Mouse (Mus musculus) spleen, adult 2 months (tissue): ENCODE measurements around the gene 4930442H23Rik. TPM values are rescaled to one million over a fixed set of nuclear protein-coding genes. Genes with fewer than 3 reads are reported as not detected.
A peak's percentile ranks its signal among the peaks of the same experiment; 100 is the strongest.
"Not testable (repeated sequence)": the region's sequence is repeated elsewhere in the genome, so short reads cannot be mapped to it uniquely, and the experiment has no call there.

Experiments
- DNase-seq, 2 experiments: peaks; one replicate each; pipeline versions ENCODE4 v3.0.0 to v3.0.0-alpha.2; 2012 to 2021; ENCODE audit warnings: low spot score in 2 of 2, low read depth in 1 of 2
- H3K27ac ChIP-seq: fragments of 200-500 bp; 2 replicates; pipeline ENCODE4 v1.5.1; 2012; ENCODE audit warnings: low read length, inconsistent platforms; ENCODE audit not compliant: insufficient read depth
- H3K27me3 ChIP-seq: fragments of 200-500 bp; 2 replicates; pipeline ENCODE4 v1.6.1; 2012; ENCODE audit warnings: mild to moderate bottlenecking, moderate library complexity, low read length, inconsistent platforms; ENCODE audit not compliant: control insufficient read depth, insufficient read depth
- H3K36me3 ChIP-seq: fragments of 200-500 bp; 2 replicates; pipeline ENCODE4 v1.6.1; 2012; ENCODE audit warnings: mild to moderate bottlenecking, low read length, inconsistent platforms; ENCODE audit not compliant: control insufficient read depth, insufficient read depth
- H3K4me1 ChIP-seq: fragments of 200-500 bp; 2 replicates; pipeline ENCODE4 v1.6.1; 2011; ENCODE audit warnings: inconsistent platforms; ENCODE audit not compliant: control insufficient read depth, insufficient read depth, insufficient read length
- H3K4me3 ChIP-seq: fragments of 200-500 bp; 2 replicates; pipeline ENCODE4 v1.5.1; 2011; ENCODE audit warnings: mild to moderate bottlenecking, inconsistent platforms; ENCODE audit not compliant: insufficient read depth, insufficient read length; ENCODE audit errors: extremely low read depth
- CTCF ChIP-seq: fragments of 200-500 bp; IDR thresholded peaks from 2 replicates; pipeline ENCODE4 v1.5.1; 2011; ENCODE audit warnings: mild to moderate bottlenecking, inconsistent platforms; ENCODE audit not compliant: insufficient read depth, insufficient read length, insufficient replicate concordance; ENCODE audit errors: extremely low read depth
- POLR2A ChIP-seq: fragments of 200-500 bp; IDR thresholded peaks from 2 replicates; pipeline ENCODE4 v1.6.1; 2011; ENCODE audit warnings: low read depth, low read length, inconsistent platforms
- WGBS: fragments of 180-500 bp; shearing (Covaris S2); methylation state at CpG from one replicate; pipeline ENCODE4 v1.1.7; 2018; 5-methylcytosine and 5-hydroxymethylcytosine counted together
- polyA plus RNA-seq: library from polyadenylated mRNA; depleted of rRNA; stranded (reverse); fragments of >200 nt; gene quantifications from 2 replicates; pipeline ENCODE4 v1.2.3, GENCODE M21; 2012; rRNA removed

The 4930442H23Rik gene
- not detected in 2 replicates for polyA plus RNA-seq

DNA sequence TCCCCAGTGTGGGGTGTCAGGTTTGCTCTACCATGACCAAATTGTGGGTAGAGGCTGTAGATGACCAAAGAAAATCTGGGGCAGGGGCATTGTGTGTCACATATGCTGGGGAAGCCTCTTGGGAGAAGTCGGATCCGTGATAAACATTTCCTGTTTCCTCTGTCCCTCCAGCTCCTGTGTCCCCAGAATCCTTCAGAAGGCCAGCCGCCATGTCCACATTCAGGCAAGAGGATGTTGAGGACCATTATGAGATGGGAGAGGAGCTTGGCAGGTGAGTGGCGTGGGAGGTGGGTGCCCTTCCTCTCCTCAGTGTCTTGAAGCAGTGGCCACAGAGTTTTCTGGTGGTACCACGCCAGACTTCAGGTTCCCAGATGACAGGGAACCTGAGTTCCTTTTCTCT is at the start of gene 4930442H23Rik:
4930442H23Rik (minus strand) TSS at position 45 of the 400 bp plus-strand sequence.
- no peak for DNase-seq
- WGBS = 70% methylated on average over 5 of the region's 5 CpGs
- H3K4me1 ChIP-seq = peaks cover 7% of the 10 kb centered on the region; the same call in 1 of the 2 replicates
- no peaks in the 10 kb centered on the region for H3K27me3 ChIP-seq
- H3K27ac ChIP-seq = peak within 1 kb of the TSS; percentile 93
- peak within 1 kb of the TSS; percentile 85 for H3K4me3 ChIP-seq
- no peak for TF ChIP-seq CTCF
- TF ChIP-seq POLR2A = no peak
- H3K36me3 ChIP-seq = peaks cover 45% of the 10 kb centered on the region

DNA sequence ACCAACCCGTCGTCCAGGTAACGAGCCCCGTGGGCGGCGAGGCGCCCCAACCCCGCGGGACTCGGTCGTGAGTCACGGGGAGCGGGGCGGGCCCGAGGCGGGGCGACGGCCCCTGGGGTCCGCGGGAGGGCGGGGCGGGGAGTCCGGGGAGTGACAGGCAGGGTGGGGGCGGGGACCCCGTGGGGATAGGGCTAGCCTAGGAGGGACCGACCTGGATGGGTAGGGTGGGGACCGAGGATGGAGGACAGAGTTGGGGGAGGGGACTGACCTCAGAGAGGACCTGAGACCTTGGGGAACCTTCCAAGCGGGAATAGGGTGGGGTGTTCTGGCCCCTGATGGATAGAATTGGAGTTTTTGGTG is 49.6 kb upstream of the 4930442H23Rik start:
- no peak for DNase-seq
- H3K27ac ChIP-seq = no peak overlapping the region
- WGBS = 3% methylated on average over 28 of the region's 28 CpGs
- TF ChIP-seq POLR2A = no peak
- TF ChIP-seq CTCF = no peak
- H3K4me1 ChIP-seq = peaks cover 10% of the 10 kb centered on the region
- peak overlapping the region; percentile 64 for H3K4me3 ChIP-seq
- no peaks in the 10 kb centered on the region for H3K36me3 ChIP-seq
- peaks cover 5% of the 10 kb centered on the region; the same call in 1 of the 2 replicates for H3K27me3 ChIP-seq

DNA sequence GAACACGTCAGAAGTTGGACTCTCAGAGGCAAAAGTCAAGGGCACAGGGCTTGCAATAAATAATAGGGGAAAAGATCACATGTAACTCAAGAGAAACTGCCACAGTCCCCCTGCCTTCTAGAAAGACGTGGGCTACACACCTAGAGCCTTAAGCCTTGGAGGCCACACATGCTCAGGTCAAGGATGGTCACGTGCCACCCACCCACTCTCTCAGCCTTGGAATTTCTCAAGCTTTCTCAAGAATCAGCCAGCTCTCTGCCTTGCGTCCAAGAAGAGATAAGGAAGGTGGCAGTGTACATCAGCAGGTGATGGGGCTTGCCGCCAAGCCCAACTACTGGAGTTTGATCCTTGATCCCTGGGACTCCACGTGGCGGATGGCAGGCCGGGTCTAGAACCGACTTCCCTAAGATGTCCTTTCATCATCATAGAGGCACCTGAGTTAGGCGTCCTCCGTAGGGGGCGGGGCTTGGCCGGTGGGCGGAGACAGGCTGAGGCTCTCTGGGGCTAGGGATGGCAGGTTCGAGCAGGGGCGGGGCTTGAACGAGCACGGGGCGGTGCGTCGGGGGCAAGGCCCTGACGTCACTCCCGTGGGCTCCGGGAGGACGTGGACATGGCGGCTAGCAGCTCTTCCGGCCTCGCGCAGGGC is 49.1 kb upstream of the 4930442H23Rik start, which contains the start of gene Zfr2:
Zfr2 (plus strand) TSS at position 576 of the 646 bp plus-strand sequence.
- H3K27me3 ChIP-seq = peaks cover 5% of the 10 kb centered on the region; the same call in 1 of the 2 replicates
- no peak within 1 kb of the TSS for H3K27ac ChIP-seq
- TF ChIP-seq POLR2A (peak; percentile 14; the same call in 1 of the 2 replicates), CTCF (no peak)
- H3K4me3 ChIP-seq = peak within 1 kb of the TSS; percentile 64
- no peaks in the 10 kb centered on the region for H3K36me3 ChIP-seq
- DNase-seq = peak; percentile 78 to 91
- 11% methylated on average over 29 of the region's 29 CpGs for WGBS
- peaks cover 10% of the 10 kb centered on the region for H3K4me1 ChIP-seq

DNA sequence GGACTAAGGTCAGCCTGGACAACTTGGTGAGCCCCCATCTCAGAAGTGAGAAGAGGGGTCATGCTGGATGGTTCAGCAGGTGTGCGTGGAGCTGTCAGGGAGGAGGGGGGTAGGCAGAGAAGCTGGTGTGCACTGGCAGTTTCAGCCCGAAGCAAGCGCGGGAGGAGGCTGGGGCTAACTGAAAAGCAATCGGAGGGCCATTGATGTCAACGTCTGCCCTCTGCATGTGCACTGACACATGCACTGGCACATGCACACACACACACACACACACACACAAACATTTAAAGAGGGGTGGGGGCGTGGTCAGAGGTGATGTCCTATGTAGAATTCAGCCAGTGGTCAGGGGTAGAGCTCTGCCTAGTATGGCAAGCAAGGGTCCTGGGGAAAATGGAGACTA is 47.8 kb upstream of the 4930442H23Rik start:
- DNase-seq = no peak
- H3K36me3 ChIP-seq = no peaks in the 10 kb centered on the region
- TF ChIP-seq POLR2A (no peak), CTCF (no peak)
- peaks cover 5% of the 10 kb centered on the region; the same call in 1 of the 2 replicates for H3K27me3 ChIP-seq
- H3K27ac ChIP-seq = no peak overlapping the region
- peaks cover 10% of the 10 kb centered on the region for H3K4me1 ChIP-seq
- WGBS = 64% methylated on average over 7 of the region's 7 CpGs
- H3K4me3 ChIP-seq = no peak overlapping the region

DNA sequence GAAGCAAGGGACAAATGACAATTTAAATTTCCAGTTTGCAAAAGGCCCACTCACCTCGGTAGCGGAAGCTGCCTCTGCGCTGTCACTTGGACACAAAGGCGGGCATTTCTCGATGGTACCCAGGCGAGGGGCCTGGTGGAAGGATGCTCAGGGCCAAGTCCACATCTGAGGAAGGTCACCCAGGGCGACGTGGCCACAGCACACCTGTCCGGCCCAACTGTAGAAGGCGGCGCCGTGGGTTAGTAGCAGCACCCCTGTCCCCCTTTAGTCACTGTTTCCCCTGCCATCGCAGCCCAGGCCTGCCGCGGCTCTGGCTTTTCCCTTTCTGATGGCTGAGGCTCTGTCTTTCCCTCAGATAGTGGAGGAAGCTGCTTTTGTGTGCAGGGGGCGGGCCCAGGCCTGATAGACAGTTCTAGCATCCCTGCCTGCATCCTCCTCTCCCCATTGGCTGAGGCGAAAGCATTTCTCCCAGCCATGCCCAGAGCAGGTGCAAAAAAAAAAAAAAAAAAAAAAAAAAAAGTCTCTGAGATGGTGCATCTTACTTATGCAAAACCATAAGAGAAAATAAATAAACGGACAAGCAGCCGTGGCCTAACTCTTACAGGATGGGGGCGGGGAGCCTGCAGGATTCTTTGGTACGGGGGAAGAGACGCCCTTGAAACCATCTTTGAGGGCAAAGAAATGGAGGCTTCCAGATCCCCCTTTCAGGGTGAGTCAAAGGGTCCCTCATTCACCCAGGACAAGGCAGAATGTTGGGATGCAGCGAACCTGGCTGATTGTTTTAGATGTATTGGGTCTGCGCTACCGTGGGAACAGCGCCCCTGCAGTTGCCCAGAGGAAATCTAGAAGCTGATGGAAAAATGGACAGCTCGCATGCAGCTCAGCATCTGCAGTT is 47.0 kb upstream of the 4930442H23Rik start, which contains the start of gene Atcay:
Atcay (minus strand) TSS at position 396 of the 895 bp plus-strand sequence.
- no peak for TF ChIP-seq POLR2A
- peak; percentile 21; the same call in 1 of the 2 replicates for TF ChIP-seq CTCF
- 14% methylated on average over 27 of the region's 27 CpGs for WGBS
- H3K4me1 ChIP-seq = peaks cover 10% of the 10 kb centered on the region
- H3K4me3 ChIP-seq = peak within 1 kb of the TSS; percentile 24
- no peaks in the 10 kb centered on the region for H3K36me3 ChIP-seq
- peaks cover 5% of the 10 kb centered on the region; the same call in 1 of the 2 replicates for H3K27me3 ChIP-seq
- no peak within 1 kb of the TSS for H3K27ac ChIP-seq
- no peak for DNase-seq

GRCm38 (mm10) chr10:81229735-81230437 is 46.2 kb upstream of the 4930442H23Rik start:
- TF ChIP-seq POLR2A (no peak), CTCF (no peak)

GRCm38 (mm10) chr10:81223731-81224130 is 40.1 kb upstream of the 4930442H23Rik start:
- 68% methylated on average over 2 of the region's 2 CpGs for WGBS

More at GRCm38 (mm10) chr10:81229735-81230437, 46.2 kb upstream of the 4930442H23Rik start:
- DNase-seq = no peak
- WGBS = 12% methylated on average over 20 of the region's 20 CpGs
- H3K27ac ChIP-seq = no peak overlapping the region
- H3K27me3 ChIP-seq = peaks cover 5% of the 10 kb centered on the region; the same call in 1 of the 2 replicates
- H3K4me3 ChIP-seq = peak overlapping the region; percentile 24
- H3K4me1 ChIP-seq = peaks cover 10% of the 10 kb centered on the region
- no peaks in the 10 kb centered on the region for H3K36me3 ChIP-seq

More at GRCm38 (mm10) chr10:81223731-81224130, 40.1 kb upstream of the 4930442H23Rik start:
- not testable (repeated sequence) for H3K4me3 ChIP-seq, H3K27me3 ChIP-seq, H3K4me1 ChIP-seq, H3K36me3 ChIP-seq, H3K27ac ChIP-seq, DNase-seq
